Mouse (Mus musculus) CH12.LX (cell line): ENCODE measurements around the gene Gm27029. TPM values are rescaled to one million over a fixed set of nuclear protein-coding genes. Genes with fewer than 3 reads are reported as not detected.
"Not testable (repeated sequence)": the region's sequence is repeated elsewhere in the genome, so short reads cannot be mapped to it uniquely, and the experiment has no call there.

Source experiments
- DNase-seq: peaks from one replicate; pipeline ENCODE4 v3.0.0-alpha.2; 2013; ENCODE audit errors: extremely low read depth
- H3K27ac ChIP-seq: 2 replicates; pipeline ENCODE4 v1.5.1; 2012; ENCODE audit warnings: low read depth, mild to moderate bottlenecking, control low read depth, moderate library complexity; ENCODE audit not compliant: insufficient read depth
- H3K27me3 ChIP-seq: replicated peaks from 2 replicates; pipeline ENCODE3; 2012; ENCODE audit warnings: inconsistent platforms
- H3K36me3 ChIP-seq, 2 experiments: replicated peaks in 1 of 2; 2 replicates each; pipeline versions ENCODE3 to v1.6.1; 2012; ENCODE audit warnings: inconsistent platforms in 1 of 2, low read length in 1 of 2, mild to moderate bottlenecking in 1 of 2, mixed read lengths in 1 of 2, moderate library complexity in 1 of 2; ENCODE audit not compliant: control insufficient read depth in 1 of 2, insufficient read depth in 1 of 2
- H3K4me1 ChIP-seq, 2 experiments: 2 replicates each; pipeline ENCODE4 v1.6.1; 2012; ENCODE audit warnings: inconsistent platforms in 1 of 2, moderate library complexity in 1 of 2; ENCODE audit not compliant: insufficient read depth in 2 of 2, control insufficient read depth in 1 of 2
- H3K4me2 ChIP-seq: 2 replicates; pipeline ENCODE4 v1.6.1; 2012; ENCODE audit warnings: low read depth, mild to moderate bottlenecking, control low read depth; ENCODE audit not compliant: poor library complexity, insufficient read depth, severe bottlenecking
- H3K4me3 ChIP-seq, 3 experiments: fragments of 150-350 bp in 1 of 3; sonication (generic) in 1 of 3; replicated peaks in 1 of 3; 2 replicates each; pipeline versions ENCODE3 to v1.5.1; 2011 to 2012; ENCODE audit warnings: low read depth in 2 of 3, low read length in 2 of 3, mild to moderate bottlenecking in 2 of 3, moderate library complexity in 2 of 3, control low read depth in 1 of 3, improper control_type of control experiment in 1 of 3, inconsistent platforms in 1 of 3, mixed read lengths in 1 of 3; ENCODE audit not compliant: poor library complexity in 1 of 3
- H3K79me2 ChIP-seq: replicated peaks from 2 replicates; pipeline ENCODE4 v1.6.1; 2012; ENCODE audit warnings: mild to moderate bottlenecking, moderate library complexity; ENCODE audit not compliant: control insufficient read depth, poor library complexity, insufficient read depth, severe bottlenecking; ENCODE audit errors: extremely low read depth
- H3K9ac ChIP-seq: 2 replicates; pipeline ENCODE4 v1.6.1; 2012; ENCODE audit warnings: low read depth, mild to moderate bottlenecking, control low read depth, moderate library complexity; ENCODE audit not compliant: insufficient read depth
- H3K9me3 ChIP-seq: replicated peaks from 2 replicates; pipeline ENCODE3; 2012; ENCODE audit warnings: low read length, inconsistent platforms, mixed read lengths
- BHLHE40 ChIP-seq: IDR thresholded peaks from 2 replicates; pipeline ENCODE4 v1.6.1; 2011; ENCODE audit warnings: mild to moderate bottlenecking, low read depth, low read length, improper control_type of control experiment
- CHD1 ChIP-seq: IDR thresholded peaks from 2 replicates; pipeline ENCODE4 v1.6.1; 2012; ENCODE audit warnings: low read depth, low read length, improper control_type of control experiment, inconsistent platforms
- CTCF ChIP-seq, 2 experiments: IDR thresholded peaks in 1 of 2; conservative IDR thresholded peaks in 1 of 2; 2 replicates each; pipeline ENCODE4 v1.5.1; 2011 to 2012; ENCODE audit warnings: low read depth in 2 of 2, low read length in 2 of 2, improper control_type of control experiment in 1 of 2, inconsistent platforms in 1 of 2, mild to moderate bottlenecking in 1 of 2, moderate library complexity in 1 of 2
- E2F4 ChIP-seq: IDR thresholded peaks from 2 replicates; pipeline ENCODE4 v1.6.1; 2011; ENCODE audit warnings: low read depth, low read length, improper control_type of control experiment; ENCODE audit not compliant: insufficient replicate concordance
- EP300 ChIP-seq: IDR thresholded peaks from 2 replicates; pipeline ENCODE4 v1.6.1; 2011; ENCODE audit warnings: low read length, improper control_type of control experiment
- ETS1 ChIP-seq: conservative IDR thresholded peaks from 2 replicates; pipeline ENCODE4 v1.6.1; 2012; ENCODE audit warnings: low read depth, mild to moderate bottlenecking, inconsistent platforms, low read length, improper control_type of control experiment, moderate library complexity
- GABPA ChIP-seq: IDR thresholded peaks from 2 replicates; pipeline ENCODE4 v1.6.1; 2012; ENCODE audit warnings: low read depth, low read length, improper control_type of control experiment, inconsistent platforms; ENCODE audit not compliant: insufficient replicate concordance
- HCFC1 ChIP-seq: IDR thresholded peaks from 2 replicates; pipeline ENCODE4 v1.6.1; 2012; ENCODE audit warnings: low read depth, mild to moderate bottlenecking, inconsistent platforms, low read length, improper control_type of control experiment
- IRF4 ChIP-seq: IDR thresholded peaks from 2 replicates; pipeline ENCODE4 v1.6.1; 2014; ENCODE audit warnings: low read depth, mild to moderate bottlenecking, inconsistent platforms, low read length, improper control_type of control experiment
- JUN ChIP-seq: IDR thresholded peaks from 2 replicates; pipeline ENCODE4 v1.6.1; 2011; ENCODE audit warnings: low read depth, mild to moderate bottlenecking, low read length, improper control_type of control experiment, moderate library complexity; ENCODE audit not compliant: insufficient read depth
- MAFK ChIP-seq: IDR thresholded peaks from 2 replicates; pipeline ENCODE4 v1.6.1; 2011; ENCODE audit warnings: low read length, improper control_type of control experiment; ENCODE audit not compliant: insufficient replicate concordance
- MAX ChIP-seq: IDR thresholded peaks from 2 replicates; pipeline ENCODE4 v1.6.1; 2011; ENCODE audit warnings: low read length, improper control_type of control experiment
- MAZ ChIP-seq: IDR thresholded peaks from 2 replicates; pipeline ENCODE4 v1.6.1; 2012; ENCODE audit warnings: low read depth, mild to moderate bottlenecking, inconsistent platforms, low read length, improper control_type of control experiment, moderate library complexity
- MEF2A ChIP-seq: IDR thresholded peaks from 2 replicates; pipeline ENCODE4 v1.6.1; 2014; ENCODE audit warnings: low read depth, mild to moderate bottlenecking, inconsistent platforms, low read length, improper control_type of control experiment, borderline replicate concordance
- MYC ChIP-seq: IDR thresholded peaks from 2 replicates; pipeline ENCODE4 v1.6.1; 2011; ENCODE audit warnings: low read depth, mild to moderate bottlenecking, improper control_type of control experiment, low read length
- NELFE ChIP-seq: IDR thresholded peaks from 2 replicates; pipeline ENCODE4 v1.6.1; 2011; ENCODE audit warnings: low read depth, low read length, improper control_type of control experiment
- NRF1 ChIP-seq: IDR thresholded peaks from 2 replicates; pipeline ENCODE4 v1.6.1; 2014; ENCODE audit warnings: low read depth, mild to moderate bottlenecking, inconsistent platforms, low read length, improper control_type of control experiment, moderate library complexity
- PAX5 ChIP-seq: IDR thresholded peaks from 2 replicates; pipeline ENCODE4 v1.6.1; 2012; ENCODE audit warnings: low read length, inconsistent platforms, mixed read lengths
- POLR2A ChIP-seq: IDR thresholded peaks from 2 replicates; pipeline ENCODE4 v1.6.1; 2011; ENCODE audit warnings: low read depth, mild to moderate bottlenecking, improper control_type of control experiment, low read length
- RAD21 ChIP-seq: IDR thresholded peaks from 2 replicates; pipeline ENCODE4 v1.6.1; 2011; ENCODE audit warnings: low read depth, mild to moderate bottlenecking, low read length, improper control_type of control experiment, moderate library complexity
- TBP ChIP-seq: conservative IDR thresholded peaks from 2 replicates; pipeline ENCODE4 v1.6.1; 2011; ENCODE audit warnings: low read depth, low read length, improper control_type of control experiment
- TCF12 ChIP-seq: IDR thresholded peaks from 2 replicates; pipeline ENCODE4 v1.6.1; 2014; ENCODE audit warnings: low read depth, mild to moderate bottlenecking, inconsistent platforms, low read length, improper control_type of control experiment
- UBTF ChIP-seq: IDR thresholded peaks from 2 replicates; pipeline ENCODE4 v1.6.1; 2012; ENCODE audit warnings: low read depth, mild to moderate bottlenecking, inconsistent platforms, low read length, improper control_type of control experiment, moderate library complexity
- ZC3H11A ChIP-seq: IDR thresholded peaks from 2 replicates; pipeline ENCODE4 v1.6.1; 2012; ENCODE audit warnings: low read depth, mild to moderate bottlenecking, inconsistent platforms, low read length, improper control_type of control experiment
- ZMIZ1 ChIP-seq: IDR thresholded peaks from 2 replicates; pipeline ENCODE4 v1.6.1; 2012; ENCODE audit warnings: low read depth, mild to moderate bottlenecking, inconsistent platforms, low read length, improper control_type of control experiment
- ZNF384 ChIP-seq: IDR thresholded peaks from 2 replicates; pipeline ENCODE4 v1.6.1; 2012; ENCODE audit warnings: low read depth, low read length, improper control_type of control experiment, inconsistent platforms
- dilution Hi-C: fragments of 300-500 bp; cut with MboI; formaldehyde crosslinking; loops from 2 replicates; pipeline ENCODE4 v1.14.3; 2020; ENCODE audit warnings: low sequenced_read_pairs; ENCODE audit not compliant: extremely low pct_unique_long_range_greater_than_20kb, extremely low pct_ligation_motif_present
- in situ Hi-C: fragments of 300-500 bp; cut with MboI; formaldehyde crosslinking; loops from 3 replicates; pipeline ENCODE4 v1.14.3; 2019; ENCODE audit warnings: low sequenced_read_pairs, low pct_ligation_motif_present, low pct_unique_long_range_greater_than_20kb, mixed read lengths
- polyA plus RNA-seq: library from polyadenylated mRNA; unstranded; fragments of >175 nt; gene quantifications from 2 replicates; pipeline ENCODE4 v1.2.1, GENCODE M21; 2012; ENCODE audit warnings: low read depth; ENCODE audit not compliant: insufficient read length
- total RNA-seq, 2 experiments: library from RNA; depleted of rRNA; stranded (reverse); fragments of 300-350 nt in 1 of 2; fragments of >200 nt in 1 of 2; gene quantifications; 2 replicates each; pipeline ENCODE4 v1.2.3; 2012 to 2014

Gene Gm27029
- total and polyA plus RNA-seq, 3 experiments: 1.7 to 8.3 (median 6.2) TPM

DNA sequence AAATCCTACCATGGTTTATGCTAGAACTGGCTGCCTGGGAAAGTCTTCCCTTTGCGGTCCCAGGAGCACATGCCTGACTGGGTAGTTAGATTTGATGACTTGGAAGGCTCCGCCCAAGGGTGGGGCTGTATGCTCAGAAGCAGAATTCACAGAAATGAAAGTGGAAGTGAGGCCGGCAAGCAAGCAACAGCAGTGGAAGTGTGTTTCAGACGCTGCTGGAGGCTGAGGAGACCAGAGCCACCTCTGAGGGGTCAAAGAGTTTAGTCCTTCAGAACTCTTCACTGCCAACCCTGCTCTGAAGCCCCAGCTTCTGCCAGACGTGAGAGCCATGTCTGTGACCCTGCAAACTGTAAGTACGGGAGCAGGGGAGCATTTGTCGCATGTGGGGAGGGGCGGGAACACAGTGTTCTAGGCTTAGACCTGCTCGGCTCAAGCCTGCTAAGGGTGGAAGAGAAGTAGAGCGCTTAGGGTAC is 23.7 kb upstream of the Gm27029 start, which contains the start of gene Ifi35 (continued):
- TF ChIP-seq ZC3H11A (no peak), EP300 (no peak), HCFC1 (peak; percentile 41; the same call in 1 of the 2 replicates), POLR2A (peak; percentile 98), PAX5 (no peak), TBP (peak; percentile 92), JUN (no peak), RAD21 (no peak), MAX (peak; percentile 73; the same call in 1 of the 2 replicates), MAFK (0 out of 2 replicates have a peak, but pooled peaks have one; percentile 1), GABPA (no peak), NELFE (peak; percentile 95), ZMIZ1 (peak; percentile 84), MYC (peak; percentile 90), E2F4 (0 out of 2 replicates have a peak, but pooled peaks have one; percentile 18), ETS1 (peak; percentile 80), TCF12 (peak; percentile 89), MAZ (peak; percentile 86)

DNA sequence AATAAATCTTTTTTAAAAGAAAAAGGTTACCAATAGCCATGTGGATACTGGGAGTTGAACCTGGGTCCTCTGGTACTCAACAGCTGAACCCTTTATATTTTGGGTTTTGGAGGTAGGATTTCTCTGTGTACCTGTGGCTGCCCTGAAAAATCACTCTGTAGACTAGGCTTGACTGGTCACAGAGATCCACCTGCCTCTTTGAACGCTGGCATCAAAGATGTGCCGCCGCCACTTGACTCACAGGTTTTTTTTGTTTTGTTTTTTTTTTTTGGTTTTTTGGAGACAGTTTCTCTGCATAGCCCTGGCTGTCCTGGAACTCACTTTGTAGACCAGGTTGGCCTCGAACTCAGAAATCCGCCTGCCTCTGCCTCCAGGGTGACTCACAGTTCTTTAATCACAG is 23.2 kb upstream of the Gm27029 start:
- Histone ChIP-seq H3K27ac (0 out of 2 replicates have a peak overlapping the region, but pooled peaks have one; percentile 9), H3K79me2 (peaks cover 32% of the 10 kb centered on the region), H3K27me3 (no peaks in the 10 kb centered on the region), H3K4me1 (peaks cover 12 to 62% of the 10 kb centered on the region in 2 experiments), H3K9me3 (no peaks in the 10 kb centered on the region), H3K4me3 (peak overlapping the region in 1 of 3 experiments; percentile 68), H3K9ac (no peak overlapping the region), H3K36me3 (peaks cover 29 to 49% of the 10 kb centered on the region in 2 experiments), H3K4me2 (peak overlapping the region; percentile 13)
- dilution Hi-C loops: no loop called here
- TF ChIP-seq JUN: no peak
- no peak for TF ChIP-seq UBTF
- TF ChIP-seq MAX: no peak
- no peak for TF ChIP-seq RAD21
- TF ChIP-seq IRF4: no peak
- no peak for TF ChIP-seq MEF2A
- no peak for TF ChIP-seq POLR2A
- TF ChIP-seq ZNF384: no peak; the same call in 1 of the 2 replicates
- TF ChIP-seq MAFK: no peak
- no peak for TF ChIP-seq CHD1
- TF ChIP-seq PAX5: no peak
- TF ChIP-seq NRF1: no peak
- TF ChIP-seq BHLHE40: no peak
- TF ChIP-seq ZMIZ1: no peak
- TF ChIP-seq CTCF (conservative IDR thresholded peaks at IDR 0.05 in 1 of 2, IDR thresholded peaks at IDR 0.05 in 1 of 2; ENCODE audit: low read depth in 2 of 2, low read length in 2 of 2): no peak
- no peak for TF ChIP-seq TBP
- TF ChIP-seq TCF12: no peak
- DNase-seq: no peak
- in situ Hi-C loops: no loop called here

DNA sequence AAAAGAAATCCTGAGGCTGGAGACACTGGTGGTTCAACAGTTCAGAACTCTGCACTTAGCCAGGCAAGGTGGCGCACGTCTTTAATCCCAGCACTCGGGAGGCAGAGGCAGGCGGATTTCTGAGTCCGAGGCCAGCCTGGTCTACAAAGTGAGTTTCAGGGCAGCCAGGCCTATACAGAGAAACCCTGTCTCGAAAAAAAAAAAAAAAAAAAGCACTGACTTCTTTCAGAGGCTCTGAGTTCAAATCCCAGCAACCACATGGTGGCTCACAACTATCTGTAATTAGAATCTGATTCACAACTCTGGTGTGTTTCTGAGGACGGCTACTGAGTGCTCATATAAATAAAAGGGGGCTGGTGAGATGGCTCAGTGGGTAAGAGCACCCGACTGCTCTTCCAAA is 22.3 kb upstream of the Gm27029 start:
- dilution Hi-C loops, H3K9ac ChIP-seq, in situ Hi-C loops, H3K27ac ChIP-seq, H3K27me3 ChIP-seq, H3K4me3 ChIP-seq, H3K9me3 ChIP-seq, H3K4me2 ChIP-seq, DNase-seq: not testable (repeated sequence)
- peaks cover 29 to 41% of the 10 kb centered on the region in 2 experiments for H3K36me3 ChIP-seq
- peaks cover 12 to 55% of the 10 kb centered on the region in 2 experiments for H3K4me1 ChIP-seq
- H3K79me2 ChIP-seq: peaks cover 37% of the 10 kb centered on the region
